Mouse (Mus musculus) liver, embryonic 14.5 days (tissue): ENCODE results near the gene Ripk3.

Experiments
- CTCF ChIP-seq: IDR thresholded peaks from 2 replicates; pipeline ENCODE4 v1.5.1; 2016; ENCODE audit warnings: antibody characterized with exemption, low read depth, control low read depth
- EP300 ChIP-seq: IDR thresholded peaks from 2 replicates; pipeline ENCODE4 v1.6.1; 2016; ENCODE audit warnings: antibody characterized with exemption, low read depth

DNA sequence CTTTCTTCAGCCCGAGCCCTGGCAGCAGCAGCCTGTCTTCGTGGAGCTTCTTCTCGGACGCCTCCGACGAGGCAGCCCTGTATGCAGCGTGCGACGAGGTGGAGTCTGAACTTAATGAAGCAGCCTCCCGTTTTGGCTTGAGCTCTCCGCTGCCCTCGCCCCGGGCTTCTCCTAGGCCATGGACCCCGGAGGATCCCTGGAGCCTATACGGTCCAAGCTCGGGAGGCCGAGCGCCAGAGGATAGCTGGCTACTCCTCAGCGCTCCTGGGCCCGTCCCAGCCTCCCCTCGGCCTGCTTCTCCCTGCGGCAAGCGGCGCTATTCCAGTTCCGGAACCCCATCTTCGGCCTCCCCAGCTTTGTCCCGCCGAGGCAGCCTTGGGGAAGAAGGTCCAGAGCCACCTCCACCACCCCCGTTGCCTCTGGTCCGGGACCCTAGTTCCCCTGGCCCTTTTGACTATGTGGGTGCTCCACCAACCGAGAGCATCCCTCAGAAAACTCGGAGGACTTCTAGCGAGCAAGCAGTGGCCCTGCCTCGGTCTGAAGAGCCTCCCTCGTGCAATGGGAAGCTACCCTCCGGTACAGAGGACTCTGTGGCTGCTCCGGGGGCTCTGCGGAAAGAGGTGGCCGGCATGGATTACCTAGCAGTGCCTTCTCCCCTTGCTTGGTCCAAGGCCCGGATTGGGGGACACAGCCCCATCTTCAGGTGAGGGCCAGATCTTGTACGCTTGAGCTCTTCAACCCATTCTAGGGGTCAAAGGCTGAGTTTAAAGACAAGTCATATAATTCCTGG, 38.1 kb upstream of the Ripk3 start:
- TF ChIP-seq CTCF (no peak), EP300 (no peak)
